Mouse (Mus musculus) adrenal gland, adult 2 months (tissue): ENCODE data around the gene Asb17. TPM values are rescaled to one million over a fixed set of nuclear protein-coding genes. Genes with fewer than 3 reads are reported as not detected.

ENCODE experiments used
- DNase-seq: peaks from one replicate; pipeline ENCODE4 v3.0.0; 2021
- polyA plus RNA-seq: library from polyadenylated mRNA; depleted of rRNA; stranded (reverse); fragments of >200 nt; gene quantifications from 2 replicates; pipeline ENCODE4 v1.2.3, GENCODE M21; 2012; rRNA removed
- total RNA-seq, 2 experiments: library from RNA; stranded (reverse); gene quantifications; 2 replicates each; pipeline ENCODE4 v1.2.3; 2021

Gene Asb17
- total and polyA plus RNA-seq, 3 experiments = not detected

- no peak for DNase-seq
Measured at GRCm38 (mm10) chr3:153888141-153888540, 44.1 kb downstream of the Asb17 start.

GRCm38 (mm10) chr3:153889188-153889781, 45.3 kb downstream of the Asb17 start:
- DNase-seq = no peak

- DNase-seq = no peak
Measured at GRCm38 (mm10) chr3:153895454-153895853, 51.4 kb downstream of the Asb17 start.

- no peak for DNase-seq
Measured at GRCm38 (mm10) chr3:153897216-153897615, 53.2 kb downstream of the Asb17 start.

GRCm38 (mm10) chr3:153901904-153902303, 57.9 kb downstream of the Asb17 start:
- no peak for DNase-seq

- no peak for DNase-seq
Measured at GRCm38 (mm10) chr3:153902595-153902994, 58.6 kb downstream of the Asb17 start.

GRCm38 (mm10) chr3:153904586-153904985, 60.6 kb downstream of the Asb17 start:
- DNase-seq = peak; percentile 71

Other genes starting within 250 kb of the Asb17 start
- 10 to 100 TPM in 1 of 2 experiments, 1 to 10 TPM in 1; 7.9 to 16.9 TPM for gene St6galnac3, start 119.0 kb upstream of the Asb17 start, total RNA-seq
- 0.40 and 0.94 TPM in 2 replicates for gene St6galnac3, start 119.0 kb upstream of the Asb17 start, polyA plus RNA-seq
- gene Msh4, start 61.9 kb downstream of the Asb17 start, total RNA-seq = under 1 TPM; 0.09 to 0.10 TPM
- gene Msh4, start 61.9 kb downstream of the Asb17 start, polyA plus RNA-seq = 0.02 TPM in 1 of 2 replicates, not detected in the other
- gene Rabggtb, start 68.8 kb downstream of the Asb17 start, total RNA-seq = 10 to 100 TPM; 79.8 to 95.2 TPM
- gene Rabggtb, start 68.8 kb downstream of the Asb17 start, polyA plus RNA-seq = 16.3 and 17.6 TPM in 2 replicates
- 100 to 1,000 TPM; 711 to 911 TPM for gene Acadm, start 100.4 kb downstream of the Asb17 start, total RNA-seq
- gene Acadm, start 100.4 kb downstream of the Asb17 start, polyA plus RNA-seq = 58.0 and 61.0 TPM in 2 replicates
- gene Slc44a5, start 129.2 kb downstream of the Asb17 start, total RNA-seq = not detected
- gene Slc44a5, start 129.2 kb downstream of the Asb17 start, polyA plus RNA-seq = 0.01 TPM in 1 of 2 replicates, not detected in the other